Mouse (Mus musculus): ENCODE measurements around the gene Enam. TPM values are rescaled to one million over a fixed set of nuclear protein-coding genes. Genes with fewer than 3 reads are reported as not detected.
A peak's percentile ranks its signal among the peaks of the same experiment; 100 is the strongest.
"Not testable (repeated sequence)": the region's sequence is repeated elsewhere in the genome, so short reads cannot be mapped to it uniquely, and the experiment has no call there.

Enam gene
- not detected for total RNA-seq (2021)
- long read RNA-seq, experiment 1: 0 reads
- long read RNA-seq, experiment 2: 0 reads

DNA sequence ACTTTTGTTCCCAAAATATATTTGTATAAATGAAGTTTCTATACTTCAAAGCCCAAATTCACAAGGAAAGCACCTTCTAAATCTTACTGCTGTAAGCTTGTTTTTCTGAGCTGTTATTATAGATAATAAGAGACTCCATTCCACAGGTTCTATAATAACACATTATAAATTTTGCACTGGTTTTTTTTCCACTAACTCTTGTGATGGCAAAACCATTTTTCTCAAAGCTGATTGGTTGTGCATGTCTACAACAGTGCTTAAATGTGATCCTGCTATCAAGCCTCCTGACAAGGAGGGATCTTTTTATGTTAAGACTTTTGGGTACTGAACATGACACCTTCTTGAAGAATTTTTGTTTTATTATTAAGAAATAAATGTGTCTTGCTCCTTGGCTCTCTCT is at the start of gene Enam:
Enam (plus strand) TSS at position 301 of the 400 bp plus-strand sequence.
- DNase-seq: no peak

GRCm38 (mm10) chr5:88455691-88456090 is 32.1 kb upstream of the Enam start, which contains the start of gene Ambn:
Gene Ambn (plus strand): TSS chr5:88455991.
- no peak for DNase-seq

DNA sequence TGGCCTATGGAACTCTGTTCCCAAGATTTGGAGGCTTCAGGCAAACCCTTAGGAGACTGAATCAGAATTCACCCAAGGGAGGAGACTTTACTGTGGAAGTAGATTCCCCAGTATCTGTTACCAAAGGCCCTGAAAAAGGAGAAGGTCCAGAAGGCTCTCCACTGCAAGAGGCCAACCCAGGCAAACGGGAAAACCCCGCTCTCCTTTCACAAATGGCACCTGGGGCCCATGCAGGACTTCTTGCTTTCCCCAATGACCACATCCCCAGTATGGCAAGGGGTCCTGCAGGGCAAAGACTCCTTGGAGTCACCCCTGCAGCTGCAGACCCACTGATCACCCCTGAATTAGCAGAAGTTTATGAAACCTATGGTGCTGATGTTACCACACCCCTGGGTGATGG is 20.3 kb upstream of the Enam start:
- no peak for DNase-seq

GRCm38 (mm10) chr5:88468807-88469704 is 18.7 kb upstream of the Enam start:
- no peak for DNase-seq

GRCm38 (mm10) chr5:88489004-88489403 is 1.2 kb downstream of the Enam start:
- DNase-seq: no peak

GRCm38 (mm10) chr5:88491111-88491510 is 3.3 kb downstream of the Enam start:
- no peak for DNase-seq

DNA sequence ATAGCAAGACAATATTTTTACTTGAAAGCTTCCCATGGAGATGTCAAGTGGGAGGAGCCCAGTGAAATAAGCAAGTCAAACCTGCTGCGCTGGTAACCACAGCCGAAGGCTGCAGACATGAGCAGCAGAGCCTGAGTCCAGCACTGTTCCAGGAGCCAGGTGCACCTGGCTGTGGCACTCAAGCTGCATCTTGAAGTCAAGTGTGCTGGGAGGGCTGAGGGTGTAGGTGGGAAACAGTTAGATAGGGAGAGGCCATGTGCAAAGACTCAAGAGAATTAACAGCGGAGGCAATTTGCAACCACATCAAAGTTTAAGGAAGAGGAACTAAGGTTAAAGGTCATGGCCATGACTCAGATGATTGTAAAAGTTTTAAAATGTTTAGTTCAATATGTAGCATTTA is 12.0 kb downstream of the Enam start:
- no peak for DNase-seq

DNA sequence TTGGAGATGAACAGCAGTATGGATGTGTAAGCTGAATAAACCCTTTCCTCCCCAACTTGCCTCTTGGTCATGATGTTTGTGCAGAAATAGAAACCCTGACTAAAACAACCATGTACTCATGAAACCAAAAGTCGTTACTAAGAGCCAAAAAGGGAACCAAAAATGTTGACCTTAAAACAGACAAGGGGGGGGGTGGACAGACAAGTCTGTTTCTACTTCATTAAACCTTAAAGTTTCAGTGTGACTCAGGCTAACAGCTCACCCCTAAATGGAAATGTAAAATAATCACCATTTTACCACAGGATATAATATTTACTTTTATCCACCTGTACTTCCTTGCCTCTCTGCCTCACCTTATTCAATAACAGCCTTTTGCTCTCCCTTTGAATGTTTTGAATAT is 20.8 kb downstream of the Enam start:
- no peak for DNase-seq

GRCm38 (mm10) chr5:88508990-88509389 is 21.2 kb downstream of the Enam start:
- DNase-seq: no peak

GRCm38 (mm10) chr5:88519232-88519631 is 31.5 kb downstream of the Enam start:
- peak; percentile 43 for DNase-seq

GRCm38 (mm10) chr5:88527657-88528056 is 39.9 kb downstream of the Enam start, which contains the start of gene Jchain:
Gene Jchain (minus strand): TSS chr5:88527891.
- DNase-seq: no peak

GRCm38 (mm10) chr5:88530908-88531307 is 43.1 kb downstream of the Enam start:
- no peak for DNase-seq

GRCm38 (mm10) chr5:88534697-88535096 is 46.9 kb downstream of the Enam start:
- DNase-seq: no peak

- DNase-seq: no peak
These were observed 53.1 kb downstream of the Enam start for GRCm38 (mm10) chr5:88540845-88541244.

GRCm38 (mm10) chr5:88542651-88543282 is 55.0 kb downstream of the Enam start:
- DNase-seq: peak; percentile 57

GRCm38 (mm10) chr5:88544411-88544810 is 56.6 kb downstream of the Enam start:
- DNase-seq: not testable (repeated sequence)

DNA sequence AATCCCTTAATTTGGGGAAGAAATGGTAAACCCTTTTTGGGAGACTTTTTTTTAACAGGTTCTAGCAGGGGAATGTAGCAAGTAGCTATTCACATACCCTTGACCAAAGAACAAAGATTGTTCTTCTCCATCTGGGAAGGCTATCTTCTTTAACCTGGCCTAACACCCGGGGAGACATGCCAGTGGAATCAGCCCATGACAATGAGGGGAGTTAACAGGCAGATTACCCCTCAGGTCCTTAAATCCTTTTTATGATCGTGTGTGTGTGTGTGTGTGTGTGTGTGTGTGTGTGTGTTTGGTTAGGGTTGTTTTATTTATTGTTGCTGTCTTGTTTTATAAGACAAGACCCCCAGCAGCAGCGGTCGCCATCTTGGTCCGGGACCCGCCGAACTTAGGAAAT is 57.8 kb downstream of the Enam start:
- DNase-seq: no peak

DNA sequence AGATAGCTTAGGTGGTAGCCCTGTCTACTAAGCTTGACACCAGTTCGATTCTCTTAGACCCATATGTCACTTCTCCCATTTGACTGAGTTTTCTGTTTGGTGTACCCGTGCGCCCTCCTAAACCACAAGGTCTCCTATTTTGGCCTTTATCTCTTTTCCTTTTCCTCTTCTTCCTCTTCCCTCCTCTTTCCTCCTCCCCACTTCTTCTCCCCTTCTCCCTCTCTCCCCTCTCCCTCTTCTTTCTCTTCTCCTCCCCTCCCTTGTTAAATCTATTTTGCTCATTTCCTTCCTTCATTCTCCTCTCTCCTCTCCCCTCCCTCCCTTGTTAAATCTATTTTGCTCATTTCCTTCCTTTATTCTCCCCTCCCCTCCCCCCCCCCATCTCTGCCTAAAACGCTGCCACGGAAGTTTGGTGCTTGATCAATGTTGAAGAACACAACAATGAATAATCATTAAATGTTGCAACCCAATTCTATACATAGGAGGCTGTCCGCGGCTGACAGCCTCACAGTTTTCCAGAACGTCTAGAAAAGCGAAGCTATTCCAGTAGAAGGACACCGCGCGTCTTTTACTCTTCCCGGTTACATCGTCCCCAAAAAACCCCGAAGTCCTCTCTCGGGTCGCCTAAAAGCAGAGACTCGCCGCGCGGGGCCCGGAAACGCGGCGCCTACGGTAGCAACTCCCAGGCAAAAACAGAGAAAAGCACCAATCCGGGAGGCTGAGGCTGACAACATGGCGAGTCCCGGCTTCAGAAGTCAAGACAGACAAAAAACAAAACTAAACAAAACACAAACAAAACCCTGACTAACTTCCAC is 65.7 kb downstream of the Enam start:
- no peak for DNase-seq

GRCm38 (mm10) chr5:88554086-88554886 is 66.5 kb downstream of the Enam start, which contains the start of gene Utp3:
Gene Utp3 (plus strand): TSS chr5:88554462.
- DNase-seq: peak; percentile 96

Measured in adrenal gland, postnatal 10 days (tissue).